16 mouse cellular contexts compared by ENCODE assay signal in genomic region chr13:99095006-99095405, GRCm38 (mm10).
"Had no signal": no experiment of that assay in that cellular context is flagged by ENCODE, and none has a peak within 500 bp of the region (broad histone marks: within the 10 kb centered on the region; RNA-seq: fewer than 3 reads in every experiment).

No protein-coding gene starts in this region.

- H3K4me2 ChIP-seq: neural tube, embryonic 13.5 days; neural tube, embryonic 15.5 days; stomach, embryonic 15.5 days had no signal

- H3K27ac ChIP-seq: neural tube, embryonic 13.5 days; neural tube, embryonic 15.5 days; stomach, embryonic 15.5 days; stomach, postnatal 0 days had no signal

- H3K9ac ChIP-seq: neural tube, embryonic 13.5 days; neural tube, embryonic 15.5 days; stomach, embryonic 15.5 days had no signal

- DNase-seq: retina, postnatal 1 day; right cerebral cortex, adult 18-20 months; right cerebral cortex, postnatal 14 days; right cerebral cortex, postnatal 25 days; right cerebral cortex, postnatal 4 days; spleen, adult 18-20 months; thymus, adult 18-20 months; thymus, adult 2 months; thymus, postnatal 14 days; thymus, postnatal 25 days; thymus, postnatal 36 days; thymus, postnatal 4 days had no signal

- H3K4me3 ChIP-seq: neural tube, embryonic 13.5 days; neural tube, embryonic 15.5 days; stomach, embryonic 15.5 days had no signal

- H3K27me3 ChIP-seq: neural tube, embryonic 13.5 days; neural tube, embryonic 15.5 days; stomach, embryonic 15.5 days had no signal

- H3K9me3 ChIP-seq: neural tube, embryonic 13.5 days; neural tube, embryonic 15.5 days; stomach, embryonic 15.5 days had no signal

- H3K36me3 ChIP-seq: neural tube, embryonic 13.5 days; neural tube, embryonic 15.5 days; stomach, embryonic 15.5 days had no signal
